Mouse (Mus musculus) thymus, postnatal 25 days (tissue): Measurements from ENCODE around the gene Clec16a.

Experiments used
- DNase-seq: peaks from one replicate; pipeline ENCODE4 v3.0.0; 2022

Clec16a gene

GRCm38 (mm10) chr16:10771769-10772510, 226.8 kb downstream of the Clec16a start:
- peak; percentile 80 for DNase-seq

DNA sequence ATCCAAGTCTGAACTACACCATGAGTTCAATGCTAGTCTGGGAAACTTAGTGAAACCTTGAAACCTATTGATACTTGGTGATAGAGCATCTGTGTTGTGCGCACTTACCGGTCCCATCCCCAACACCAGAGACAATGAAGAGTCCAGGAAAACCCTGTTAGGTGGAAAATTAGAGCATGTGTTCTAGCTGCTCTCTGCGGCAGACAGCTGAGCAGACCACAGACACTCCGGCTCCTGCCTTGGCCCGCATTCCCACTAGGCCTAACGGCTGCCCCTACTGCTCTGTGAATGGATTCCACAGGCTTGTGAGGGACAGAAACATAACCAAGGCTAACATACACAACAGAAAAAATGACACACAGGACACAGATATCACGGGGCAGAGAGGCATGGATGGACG, 228.4 kb downstream of the Clec16a start:
- DNase-seq: no peak

DNA sequence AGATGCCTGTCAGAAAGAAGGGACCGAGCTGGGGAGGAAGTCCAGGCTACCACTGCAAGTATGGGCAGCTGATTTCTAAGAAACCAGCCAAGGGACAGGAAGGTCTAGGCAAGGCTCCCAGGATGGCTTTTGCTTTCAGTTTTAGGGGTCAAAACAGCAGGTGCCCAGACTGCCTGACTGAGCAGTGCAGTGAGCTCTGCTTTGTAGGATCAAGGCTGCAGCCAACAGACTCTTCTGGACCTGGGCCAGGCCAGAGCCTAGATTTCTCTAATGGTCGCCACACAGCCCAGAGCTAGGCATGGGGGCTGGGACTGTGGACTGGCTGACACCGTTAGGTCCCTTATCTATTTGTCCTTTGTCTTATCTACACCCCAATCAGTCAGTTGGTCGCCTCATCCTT, 229.6 kb downstream of the Clec16a start:
- peak; percentile 22 for DNase-seq

DNA sequence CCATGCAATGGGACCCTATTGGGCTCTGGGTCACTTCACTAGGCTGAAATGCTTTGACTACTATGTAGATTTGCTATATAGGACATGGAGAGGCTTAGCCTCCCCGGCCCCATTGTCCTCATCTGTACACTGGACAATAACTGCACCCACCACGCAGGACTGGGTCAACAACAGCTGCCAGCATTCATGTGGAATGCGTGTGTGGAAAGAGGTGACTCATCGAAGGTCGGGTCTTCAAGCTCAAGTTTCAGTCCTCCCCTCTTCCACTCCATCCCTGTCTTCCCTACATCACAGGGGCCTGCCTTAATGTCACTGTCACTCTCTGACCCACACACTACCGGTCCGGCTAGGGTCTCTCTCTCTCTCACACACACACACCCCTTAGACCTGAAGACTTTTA, 231.2 kb downstream of the Clec16a start:
- no peak for DNase-seq

DNA sequence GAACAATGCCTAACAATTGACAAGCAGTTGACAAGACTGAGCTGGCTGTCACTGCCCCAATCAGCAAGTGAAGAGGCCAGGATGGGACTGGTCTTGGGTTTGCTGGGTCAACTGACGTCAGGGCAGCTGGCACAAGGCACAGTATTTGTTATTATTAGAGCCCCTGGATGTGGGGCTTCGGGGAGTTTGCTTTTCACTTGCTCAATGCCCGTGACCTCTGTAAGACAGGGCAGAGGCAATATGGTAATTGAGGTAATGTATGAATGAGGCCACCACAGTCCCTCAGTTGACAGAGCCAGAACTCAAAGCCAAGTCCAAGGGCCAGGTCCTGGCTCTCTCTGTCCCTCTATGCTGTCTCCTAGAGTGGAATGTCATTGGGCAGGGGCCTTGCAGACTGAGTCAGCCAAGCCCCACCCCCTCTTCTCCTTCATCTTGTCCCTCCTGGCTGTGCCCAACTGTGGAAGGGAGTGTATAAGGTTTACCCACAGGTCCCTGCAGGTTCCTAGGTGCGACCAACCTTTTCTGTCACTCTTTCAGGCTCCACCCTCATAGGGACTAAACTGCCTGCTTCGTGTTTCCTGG, 232.5 kb downstream of the Clec16a start:
- DNase-seq: no peak

DNA sequence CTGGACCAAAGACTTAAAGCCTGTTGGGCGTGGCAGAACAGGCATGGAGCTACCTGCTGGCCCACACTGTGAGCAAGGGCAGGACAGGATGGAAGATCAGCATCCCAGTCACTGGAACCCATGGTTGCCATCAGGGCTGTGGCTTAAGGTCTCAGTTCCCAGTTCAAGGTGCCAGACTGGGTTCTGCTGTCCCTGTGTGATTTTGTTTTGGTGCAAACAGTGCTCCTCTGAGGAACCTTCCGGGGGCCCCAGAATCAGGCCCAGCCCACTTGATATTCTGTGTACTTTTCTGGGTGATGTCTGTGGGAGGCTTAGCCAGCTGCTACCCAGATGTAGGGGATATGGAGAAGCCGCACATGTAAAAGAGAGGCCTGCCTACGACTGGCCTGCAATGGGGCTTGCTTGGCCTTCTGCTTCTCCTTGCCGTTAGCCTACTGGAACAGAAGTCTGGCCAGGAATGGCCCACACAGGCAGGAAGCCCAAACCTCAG, 235.5 kb downstream of the Clec16a start:
- DNase-seq: peak; percentile 27

DNA sequence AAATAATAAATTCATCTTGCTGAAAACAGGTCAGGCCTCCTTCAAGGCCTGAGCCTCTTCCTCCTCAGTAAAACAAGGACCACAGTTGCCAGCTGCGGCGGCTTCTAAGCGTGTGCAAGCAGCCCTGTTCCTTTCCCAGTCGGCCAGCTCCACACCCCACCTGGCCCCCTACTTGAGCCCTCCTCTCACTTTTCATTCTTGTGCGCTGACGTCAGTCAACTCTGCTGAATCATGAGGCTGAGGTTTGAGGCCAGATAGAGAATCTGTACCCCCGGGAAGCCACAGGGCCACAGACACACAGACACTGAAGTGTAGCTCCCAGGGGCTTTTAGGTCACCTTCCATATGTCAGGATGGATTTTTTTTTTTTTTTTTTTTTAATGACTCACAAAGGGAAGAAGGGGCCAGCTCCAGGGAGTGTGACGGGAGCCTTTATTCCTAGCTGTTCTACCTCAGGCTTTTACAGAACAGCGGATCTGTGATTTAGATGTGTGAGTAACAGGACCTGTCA, 236.8 kb downstream of the Clec16a start:
- DNase-seq: peak; percentile 66

DNA sequence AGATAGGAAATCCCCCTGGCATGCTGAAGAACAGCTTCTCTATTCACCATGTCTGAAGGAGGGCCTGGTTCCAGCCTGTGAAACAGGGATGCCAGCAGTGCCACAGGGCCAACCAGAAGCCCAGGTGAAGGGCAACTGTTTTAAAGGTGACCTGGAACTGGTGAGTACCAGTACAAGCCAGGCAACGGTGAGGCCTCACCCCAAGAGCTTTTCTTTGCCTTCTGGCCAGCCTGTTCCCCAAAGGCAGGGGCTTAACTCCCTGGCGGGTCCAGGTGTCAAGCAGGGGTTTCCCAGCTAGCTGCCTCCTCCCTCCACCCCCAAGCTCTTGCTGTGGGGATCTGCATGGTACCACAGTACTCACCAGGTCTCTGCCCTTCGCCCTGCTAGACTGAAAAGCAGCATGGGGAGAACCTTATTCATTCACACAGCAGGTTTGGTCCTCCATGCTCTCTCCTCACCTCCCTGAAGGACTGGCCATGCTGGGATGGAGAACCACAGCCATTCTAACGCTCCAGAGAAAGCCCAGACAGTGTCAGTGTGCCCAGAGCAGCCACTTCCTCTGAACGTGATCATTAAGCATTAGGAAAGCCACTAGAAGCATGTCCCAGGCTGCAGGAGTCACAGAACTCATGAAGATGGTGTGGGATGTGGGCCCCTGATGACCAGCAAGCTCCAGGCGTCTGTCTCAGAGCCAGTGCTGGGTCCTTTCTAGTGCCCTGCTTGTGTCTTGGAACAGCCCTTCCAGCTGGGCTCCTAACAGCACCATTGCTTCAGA, 237.4 kb downstream of the Clec16a start:
- DNase-seq: peak; percentile 44

GRCm38 (mm10) chr16:10783152-10783434, 238.0 kb downstream of the Clec16a start:
- peak; percentile 44 for DNase-seq

GRCm38 (mm10) chr16:10783451-10783850, 238.3 kb downstream of the Clec16a start:
- DNase-seq: no peak

DNA sequence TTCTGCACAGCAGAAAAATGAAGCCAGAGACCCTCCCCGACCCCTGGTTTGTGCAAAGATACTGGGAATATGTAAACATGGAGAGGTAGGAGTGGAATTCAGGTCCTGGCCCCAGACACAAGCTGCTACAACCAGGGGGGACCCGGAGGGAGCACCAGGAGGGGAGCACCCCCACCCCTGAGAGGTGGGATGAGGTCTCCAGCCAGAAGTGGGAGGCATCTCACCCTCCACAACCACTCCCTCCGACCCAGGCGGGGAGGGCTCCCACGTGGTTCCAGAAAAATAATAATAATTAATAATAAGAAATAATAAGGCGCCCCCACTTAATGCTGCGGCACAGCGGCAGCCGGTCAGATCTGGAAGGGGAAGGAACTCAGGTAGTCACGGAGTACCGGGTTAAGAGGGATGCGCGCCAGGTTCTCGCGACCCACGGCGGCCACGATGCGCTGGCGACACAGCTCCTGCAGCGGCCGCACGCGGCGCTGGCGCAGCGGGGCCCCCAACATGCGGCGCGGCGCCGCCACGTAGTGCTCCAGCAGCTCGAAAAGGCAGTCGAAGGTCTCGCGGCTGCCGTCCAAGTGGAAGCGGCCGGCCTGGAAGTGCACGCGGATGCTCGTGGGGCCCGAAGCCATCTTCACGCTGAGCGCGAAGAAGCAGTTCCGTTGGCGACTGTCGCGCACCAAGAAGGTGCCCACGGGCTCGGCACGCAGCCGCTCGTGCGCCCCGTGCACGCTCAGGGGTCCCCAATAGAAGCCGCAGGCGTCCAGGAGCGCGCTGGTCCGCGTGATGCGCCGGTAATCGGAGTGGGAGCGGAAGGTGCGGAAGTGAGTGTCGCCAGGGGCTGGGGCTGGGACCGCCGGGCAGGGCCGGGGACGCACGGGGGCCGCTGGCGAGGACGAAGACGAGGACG, 239.0 kb downstream of the Clec16a start:
- DNase-seq: peak; percentile 51

GRCm38 (mm10) chr16:10784793-10785370, 239.7 kb downstream of the Clec16a start:
- peak; percentile 99 for DNase-seq

- peak; percentile 97 for DNase-seq
Measured at GRCm38 (mm10) chr16:10785371-10786231, 240.5 kb downstream of the Clec16a start, which contains the start of gene Socs1. TSS of gene Socs1 (minus strand) at chr16:10785536.

DNA sequence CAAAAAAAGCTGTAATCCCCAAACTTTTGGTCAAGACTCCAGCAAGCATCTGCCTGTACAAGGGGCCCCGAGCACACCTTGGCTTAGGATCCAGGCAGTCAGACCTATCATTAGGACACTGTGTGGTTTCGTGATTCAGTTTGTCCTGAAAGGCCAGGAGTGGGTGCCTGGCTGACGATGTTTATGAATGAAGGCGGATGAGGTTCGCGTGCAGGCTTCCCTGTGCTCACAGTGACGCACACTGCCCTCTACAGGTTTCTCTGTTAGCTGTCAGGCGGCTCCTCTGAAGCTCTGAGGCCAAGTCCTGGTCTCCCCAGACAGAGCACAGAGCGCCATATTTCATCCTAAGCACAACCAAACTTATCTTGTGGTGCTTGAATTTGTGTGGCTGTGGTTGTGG, 241.1 kb downstream of the Clec16a start:
- DNase-seq: peak; percentile 91

DNA sequence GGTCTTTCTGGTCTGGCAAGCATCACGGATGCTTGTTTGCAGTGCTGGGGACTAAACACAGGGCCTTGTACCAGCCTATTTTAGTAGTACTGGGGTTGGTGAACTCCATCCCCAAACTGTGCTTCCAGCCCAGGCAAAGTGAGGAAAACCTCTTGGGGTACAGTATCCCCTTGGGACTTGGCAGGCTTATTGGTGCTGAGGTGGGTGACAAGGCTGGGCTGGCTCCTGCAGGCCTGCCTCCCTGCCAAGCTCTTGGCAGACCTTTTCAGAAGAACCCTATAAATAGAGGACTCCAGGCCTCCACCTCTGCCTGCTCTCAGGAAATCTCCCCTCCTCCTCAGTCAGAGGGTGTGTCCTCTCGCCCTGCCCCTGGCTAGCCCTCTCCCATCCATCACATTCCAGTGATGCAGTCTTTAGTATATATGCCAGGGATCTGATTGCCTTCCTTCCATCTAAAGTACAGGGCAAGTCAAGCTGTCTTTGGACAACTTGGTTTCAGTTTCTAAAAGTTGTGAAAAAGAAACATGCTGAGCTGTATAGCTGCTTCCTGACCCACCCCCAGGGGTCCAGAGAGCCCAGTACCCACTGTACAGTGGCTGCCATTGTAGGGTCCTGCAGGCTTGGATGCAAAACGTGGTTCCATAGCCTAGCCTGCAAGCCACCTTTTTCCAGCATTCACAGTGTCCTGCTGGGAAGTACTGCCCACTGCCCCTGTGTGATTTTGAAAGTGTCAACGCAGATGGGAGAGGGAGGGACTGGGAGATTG, 241.8 kb downstream of the Clec16a start:
- no peak for DNase-seq

DNA sequence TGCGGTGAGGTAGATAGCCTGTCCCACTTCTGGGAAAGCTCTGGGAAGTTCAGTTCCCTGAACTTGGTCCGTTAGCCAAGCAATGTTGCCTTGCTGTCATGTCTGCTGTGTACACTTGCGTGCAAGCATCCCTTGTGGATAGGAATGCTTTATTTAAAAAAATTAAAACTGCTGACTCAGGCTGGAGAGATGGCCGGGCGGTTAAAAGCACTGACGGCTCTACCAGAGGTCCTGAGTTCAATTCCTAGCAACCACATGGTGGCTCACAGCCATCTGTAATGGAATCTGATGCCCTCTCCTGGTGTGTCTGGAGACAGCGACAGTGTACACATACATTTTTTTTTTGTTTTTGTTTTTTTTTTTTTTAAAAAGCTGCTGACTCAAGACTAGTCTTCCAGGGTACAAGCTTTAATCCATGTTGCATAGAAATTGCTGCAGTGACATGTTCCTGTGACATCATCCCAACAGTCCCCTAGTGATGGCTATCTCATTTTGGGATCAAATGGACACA, 242.5 kb downstream of the Clec16a start:
- no peak for DNase-seq

GRCm38 (mm10) chr16:10788271-10788670, 243.1 kb downstream of the Clec16a start, which contains the start of gene Tnp2:
TSS of gene Tnp2 (minus strand) at chr16:10788660.
- DNase-seq: peak; percentile 73

GRCm38 (mm10) chr16:10788866-10789265, 243.7 kb downstream of the Clec16a start:
- no peak for DNase-seq

GRCm38 (mm10) chr16:10790702-10791101, 245.6 kb downstream of the Clec16a start, which contains the start of gene Prm3:
TSS of gene Prm3 (minus strand) at chr16:10790914.
- no peak for DNase-seq
